Mouse (Mus musculus): Measurements from ENCODE around the gene Slc2a8. TPM values are rescaled to one million over a fixed set of nuclear protein-coding genes. Genes with fewer than 3 reads are reported as not detected.

Slc2a8 gene
- total RNA-seq, 2 experiments from 2014 or later, result 24.0 to 25.4 TPM

DNA sequence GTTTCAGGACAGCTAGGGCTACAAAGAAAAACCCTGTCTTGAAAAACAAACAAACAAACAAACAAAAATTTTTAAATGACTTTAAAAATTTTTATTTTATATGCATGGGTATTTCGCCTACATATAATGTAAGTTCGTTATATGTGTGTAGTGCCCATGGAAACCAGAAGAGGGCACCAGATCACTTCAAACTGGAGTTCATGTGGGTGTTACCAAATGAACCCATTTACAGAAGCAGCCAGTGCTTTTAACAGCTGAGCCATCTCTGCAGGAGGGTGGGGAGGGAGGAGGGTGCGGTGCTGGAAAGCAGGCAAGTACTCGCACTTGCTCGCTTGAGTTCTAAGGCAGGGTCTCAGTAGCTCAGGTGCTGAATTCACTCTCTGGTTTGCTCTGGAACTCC, 42.5 kb downstream of the Slc2a8 start:
- peak in 1 of 2 experiments; percentile 72 for DNase-seq (ENCODE audit: low spot score in 2 of 2)

DNA sequence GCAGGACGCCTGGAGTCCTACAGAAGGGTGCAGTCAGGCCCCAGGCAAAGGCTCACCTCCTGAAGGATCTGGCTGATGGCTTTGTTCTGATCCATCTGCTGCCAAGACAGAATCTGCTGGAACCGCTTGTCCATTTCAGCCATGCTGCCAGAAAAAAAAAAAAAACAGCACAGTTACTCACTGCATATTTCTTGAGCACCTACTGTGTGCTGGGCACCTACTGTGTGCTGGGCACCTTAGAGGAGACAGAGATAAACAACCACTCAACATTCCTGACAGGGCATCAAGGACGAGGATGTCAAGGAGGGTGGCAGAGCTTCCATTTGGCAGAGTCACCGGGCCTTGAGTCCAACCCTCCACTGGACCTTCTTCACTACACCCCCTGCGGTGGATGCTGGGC, 43.1 kb downstream of the Slc2a8 start:
- DNase-seq (ENCODE audit: low spot score in 2 of 2), result no peak

DNA sequence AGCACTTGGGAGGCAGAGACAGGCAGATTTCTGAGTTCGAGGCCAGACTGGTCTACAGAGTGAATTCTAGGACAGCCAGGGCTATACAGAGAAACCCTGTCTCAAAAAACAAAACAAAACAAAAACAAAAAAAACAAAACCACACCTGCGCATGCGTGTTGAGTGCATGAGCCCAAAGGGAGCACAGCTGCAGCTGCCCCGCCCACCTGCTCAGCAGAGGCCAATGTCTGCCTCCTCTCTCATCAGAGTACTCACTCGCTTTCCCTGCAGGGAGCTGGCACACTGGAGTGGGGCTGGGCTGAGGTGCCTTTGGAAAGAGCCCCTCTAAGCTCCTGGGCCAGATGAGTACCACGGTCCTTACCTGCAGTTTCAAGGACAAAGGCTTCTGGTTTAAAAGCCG, 50.2 kb downstream of the Slc2a8 start:
- DNase-seq (ENCODE audit: low spot score in 2 of 2), result no peak

DNA sequence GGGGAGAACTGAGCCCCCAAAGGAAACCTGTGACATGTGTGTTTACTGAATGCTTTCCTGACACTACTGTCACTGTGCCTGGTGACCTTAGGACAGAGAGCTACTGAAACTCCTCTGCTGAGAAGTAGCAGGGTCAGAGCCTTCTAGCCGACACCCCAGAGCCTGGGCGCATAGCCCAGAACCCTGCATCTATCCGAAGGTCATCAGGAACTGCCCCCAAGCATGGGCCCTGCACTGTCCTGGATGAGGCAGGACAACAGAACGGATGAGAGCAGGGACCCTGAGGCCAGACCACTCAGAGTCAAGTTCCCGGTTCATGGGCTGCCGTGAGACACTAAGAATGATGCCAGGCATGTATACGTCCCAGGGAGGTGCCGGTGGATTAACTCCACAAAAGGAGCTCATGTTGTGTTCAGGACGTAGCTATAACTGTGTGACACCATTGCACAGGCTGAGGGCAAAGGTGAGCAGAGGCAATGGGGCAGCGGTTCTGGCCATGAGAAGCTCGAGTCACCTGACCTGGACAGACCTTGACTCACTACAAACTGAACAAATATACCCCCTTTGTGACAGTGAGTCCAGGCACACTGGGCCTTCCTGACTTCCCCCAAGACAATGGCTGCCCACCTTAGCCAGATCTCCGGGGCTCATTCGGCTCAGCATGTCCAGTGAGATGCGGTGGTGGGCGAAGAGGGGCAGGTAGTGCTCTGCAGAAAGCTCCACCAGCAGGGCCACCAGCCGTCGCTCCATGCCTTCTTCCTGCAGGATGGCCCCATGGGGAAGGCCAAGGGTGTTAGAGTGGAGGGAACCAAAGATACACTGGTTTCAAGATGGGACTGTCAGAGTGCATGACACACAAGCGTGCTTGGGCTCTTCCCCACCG, 52.7 kb downstream of the Slc2a8 start:
- no peak for DNase-seq (ENCODE audit: low spot score in 2 of 2)

DNA sequence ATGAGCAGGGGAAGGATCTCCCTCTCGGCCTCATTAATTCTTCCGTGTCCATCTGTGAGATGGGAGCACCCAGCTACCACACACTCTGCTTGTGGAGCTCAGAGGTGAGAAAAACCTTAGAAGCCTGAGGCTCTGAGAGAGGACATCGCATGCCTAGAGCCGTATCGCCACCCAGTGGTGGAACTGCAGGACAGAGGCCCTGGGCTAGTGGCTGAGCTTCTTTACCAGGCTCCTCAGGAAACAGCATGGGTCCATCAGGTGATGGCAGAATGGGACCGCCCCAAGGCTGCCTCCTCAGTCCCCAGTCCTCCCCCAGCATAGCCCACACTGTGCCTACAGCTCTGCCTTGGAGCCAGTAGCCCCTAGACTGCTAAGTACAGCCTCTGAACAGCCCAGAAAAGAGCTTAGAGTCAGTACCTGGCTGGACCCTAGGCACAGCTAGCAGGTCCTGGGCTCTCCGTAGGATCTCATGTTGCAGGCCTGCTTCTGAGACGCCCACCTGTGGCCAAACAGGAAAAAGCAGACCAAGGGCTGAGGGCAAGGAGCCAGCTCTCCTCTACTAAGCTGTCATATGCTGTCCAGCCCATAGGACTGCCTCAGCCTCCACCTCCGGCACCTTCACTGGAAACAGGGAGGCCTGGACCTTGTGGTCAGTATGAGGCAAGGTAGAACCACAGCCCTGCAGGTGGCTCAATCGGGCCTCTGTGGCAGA, 53.5 kb downstream of the Slc2a8 start:
- peak; percentile 64 to 76 for DNase-seq (ENCODE audit: low spot score in 2 of 2)

DNA sequence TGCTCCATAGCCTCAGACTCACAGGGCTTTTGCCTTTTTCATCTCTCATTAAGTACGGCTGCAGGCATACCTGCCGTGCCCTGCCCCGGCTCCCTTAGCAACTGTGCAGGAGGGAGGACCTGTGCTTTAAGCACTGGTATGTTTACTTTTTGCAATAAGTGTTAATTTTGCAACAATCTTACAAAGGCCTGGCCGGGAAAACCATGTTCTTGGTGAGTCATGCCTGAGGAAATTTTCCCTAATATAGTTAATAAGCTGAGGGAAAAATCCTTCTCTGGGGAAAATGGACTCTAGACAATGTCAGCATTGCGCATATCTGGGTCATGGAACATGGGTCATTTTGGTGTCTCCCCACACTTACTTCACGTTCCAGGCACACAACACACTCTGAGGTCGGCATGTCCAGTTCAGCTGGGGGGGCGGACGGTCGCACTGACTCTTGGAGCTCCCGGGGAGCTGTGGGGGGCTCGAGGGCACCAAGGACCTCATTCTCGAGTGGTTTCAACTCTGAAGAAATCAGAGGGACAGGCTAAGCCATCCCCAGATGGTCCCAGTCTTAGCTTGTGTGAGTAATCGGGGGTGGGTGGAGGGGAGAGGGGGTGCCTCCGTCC, 54.2 kb downstream of the Slc2a8 start:
- DNase-seq (ENCODE audit: low spot score in 2 of 2), result no peak

DNA sequence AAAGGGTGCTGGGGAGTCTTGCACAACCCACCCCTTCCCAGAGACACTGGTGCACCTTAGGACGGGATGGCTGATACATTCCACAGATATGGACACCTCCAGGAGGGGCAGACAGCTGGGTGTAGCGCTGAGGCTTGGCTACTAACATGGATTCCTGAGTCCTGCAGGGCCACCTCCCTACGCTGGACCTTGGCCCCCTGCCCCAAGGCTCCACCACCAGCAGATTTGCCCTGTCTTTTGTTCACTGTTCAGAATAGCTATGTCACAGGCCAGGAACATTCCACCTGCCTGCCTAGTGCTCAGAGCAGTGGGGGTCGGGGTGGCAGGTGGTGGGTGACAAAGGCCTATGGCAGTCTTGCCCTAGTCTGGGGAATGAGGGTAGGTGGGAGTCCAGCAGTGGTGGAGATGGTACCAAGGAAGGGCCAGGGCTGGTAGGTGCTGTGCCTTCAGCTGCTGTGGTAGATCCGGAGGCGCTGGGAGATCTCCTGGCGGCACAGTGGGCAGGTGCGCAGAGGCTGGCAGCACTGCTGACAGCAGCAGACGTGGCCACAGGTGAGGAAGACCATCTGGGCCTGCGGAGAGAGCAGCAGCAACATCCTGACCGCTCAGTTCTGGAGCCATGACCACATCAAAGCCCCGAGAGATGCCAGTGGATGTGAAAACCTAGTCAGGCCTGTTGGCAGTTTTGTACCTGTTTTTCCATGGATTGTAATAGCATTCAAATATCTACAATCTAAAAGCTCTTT, 55.4 kb downstream of the Slc2a8 start:
- DNase-seq (ENCODE audit: low spot score in 2 of 2), result no peak

DNA sequence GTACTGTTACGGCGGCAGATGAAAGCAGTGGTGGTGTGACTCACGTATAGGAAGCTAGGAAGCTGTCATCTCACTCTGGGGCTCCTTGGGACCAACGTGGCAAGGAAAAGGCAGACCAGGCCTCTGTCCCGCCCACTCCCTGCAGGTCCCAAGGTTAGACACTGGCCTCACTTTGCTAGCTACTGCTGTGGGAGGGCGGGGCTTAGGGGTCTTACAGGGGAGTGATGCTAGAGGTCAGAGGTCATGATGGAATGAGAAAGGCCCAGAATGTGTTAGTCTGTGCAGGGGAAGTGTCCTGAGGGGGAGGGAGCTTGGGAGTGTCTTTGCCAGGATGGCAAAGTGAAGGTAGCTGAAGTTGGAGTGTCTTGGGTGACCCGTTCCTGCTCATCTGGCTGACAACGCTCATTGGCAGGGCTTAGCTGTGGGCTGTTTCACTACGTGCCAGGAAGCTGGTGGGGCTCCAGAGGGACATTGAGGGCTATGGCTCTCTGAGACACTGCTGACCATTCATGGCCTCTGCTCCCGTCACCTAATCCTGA, 57.5 kb downstream of the Slc2a8 start:
- DNase-seq (ENCODE audit: low spot score in 2 of 2), result no peak

DNA sequence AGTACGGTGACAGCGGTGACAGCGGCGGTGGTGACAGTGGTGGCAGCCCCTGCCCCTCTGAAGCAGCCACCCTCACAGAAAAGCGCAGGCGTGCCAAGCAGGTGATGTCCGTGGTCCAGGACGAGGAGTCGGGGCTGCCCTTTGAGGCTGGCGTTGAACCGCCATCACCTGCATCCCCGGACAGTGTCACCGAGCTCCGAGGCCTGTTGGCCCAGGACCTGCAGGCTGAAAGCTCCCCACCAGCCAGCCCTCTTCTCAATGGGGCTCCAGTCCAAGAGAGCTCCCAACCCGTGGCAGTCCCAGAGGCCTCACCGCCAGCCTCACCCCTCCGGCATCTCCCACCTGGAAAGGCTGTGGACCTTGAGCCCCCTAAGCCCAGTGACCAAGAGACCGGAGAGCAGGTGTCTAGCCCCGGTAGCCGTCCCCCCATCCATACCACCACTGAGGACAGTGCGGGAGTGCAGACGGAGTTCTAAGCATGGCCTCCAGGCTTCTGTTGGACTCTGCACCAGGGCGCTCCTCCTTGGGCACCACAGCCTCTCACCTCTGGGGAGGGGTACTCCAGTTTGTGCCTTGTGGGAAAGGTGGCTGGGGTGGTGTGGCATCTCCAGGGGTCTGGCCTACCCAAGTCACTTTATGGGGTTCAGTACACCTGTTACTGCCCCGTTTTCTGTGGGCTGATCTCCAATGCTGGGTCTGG, 58.2 kb downstream of the Slc2a8 start:
- DNase-seq (ENCODE audit: low spot score in 2 of 2), result no peak

Other genes starting within 250 kb of the Slc2a8 start
- gene 6330409D20Rik, start 241.1 kb downstream of the Slc2a8 start, total RNA-seq (2021), result 1 to 10 TPM; 2.8 to 2.9 TPM
- gene Tor2a, start 224.8 kb downstream of the Slc2a8 start, total RNA-seq (2021), result 10 to 100 TPM; 29.7 to 31.2 TPM
- 1 to 10 TPM in 1 of 2 experiments, under 1 TPM in 1; 0.33 to 1.6 TPM for gene Ttc16, start 206.4 kb downstream of the Slc2a8 start, total RNA-seq (2021)
- gene Ptrh1, start 206.3 kb downstream of the Slc2a8 start, total RNA-seq (2021), result 1 to 10 TPM; 7.1 to 8.6 TPM
- 1 to 10 TPM in 1 of 2 experiments, under 1 TPM in 1; 0.21 to 1.2 TPM for gene Cfap157, start 197.7 kb downstream of the Slc2a8 start, total RNA-seq (2021)
- gene Stxbp1, start 134.8 kb downstream of the Slc2a8 start, total RNA-seq (2021), result 100 to 1,000 TPM; 601 to 619 TPM
- gene Fam129b, start 106.0 kb downstream of the Slc2a8 start, total RNA-seq (2021), result 10 to 100 TPM; 15.2 to 18.7 TPM
- gene Rpl12, start 20.5 kb downstream of the Slc2a8 start, total RNA-seq (2021), result 100 to 1,000 TPM; 120 to 122 TPM
- gene Lrsam1, start 20.5 kb downstream of the Slc2a8 start, total RNA-seq (2021), result 10 to 100 TPM; 33.9 to 38.2 TPM
- 10 to 100 TPM; 46.0 to 65.4 TPM for gene Garnl3, start 149.6 kb upstream of the Slc2a8 start, total RNA-seq (2021)
- 1 to 10 TPM; 2.6 to 5.9 TPM for gene Angptl2, start 234.0 kb upstream of the Slc2a8 start, total RNA-seq (2021)